Mouse (Mus musculus) MEL (cell line): Measurements from ENCODE around the gene Shf. TPM values are rescaled to one million over a fixed set of nuclear protein-coding genes. Genes with fewer than 3 reads are reported as not detected.

Source experiments
- DNase-seq: peaks from one replicate; pipeline ENCODE4 v3.0.0; 2011; ENCODE audit warnings: low read depth, low spot score
- H3K27ac ChIP-seq: 2 replicates; pipeline ENCODE4 v1.5.1; 2012; ENCODE audit warnings: low read depth, mild to moderate bottlenecking, control low read depth, low read length, moderate library complexity; ENCODE audit not compliant: control insufficient read depth
- H3K27me3 ChIP-seq, 2 experiments: fragments of 150-350 bp in 1 of 2; sonication (generic) in 1 of 2; 2 replicates each; pipeline ENCODE4 v1.6.1; 2012; ENCODE audit warnings: low read length in 2 of 2, mild to moderate bottlenecking in 2 of 2, improper control_type of control experiment in 1 of 2, moderate library complexity in 1 of 2; ENCODE audit not compliant: insufficient read depth in 2 of 2, control insufficient read depth in 1 of 2
- H3K36me3 ChIP-seq, 2 experiments: 2 replicates each; pipeline ENCODE4 v1.6.1; 2012 to 2014; ENCODE audit warnings: low read length in 2 of 2, improper control_type of control experiment in 1 of 2, inconsistent platforms in 1 of 2, mild to moderate bottlenecking in 1 of 2; ENCODE audit not compliant: insufficient read depth in 2 of 2, control insufficient read depth in 1 of 2
- H3K4me1 ChIP-seq, 2 experiments: fragments of 150-350 bp in 1 of 2; sonication (generic) in 1 of 2; 2 replicates each; pipeline ENCODE4 v1.6.1; 2012; ENCODE audit warnings: low read length in 2 of 2, improper control_type of control experiment in 1 of 2, mild to moderate bottlenecking in 1 of 2; ENCODE audit not compliant: insufficient read depth in 2 of 2, control insufficient read depth in 1 of 2
- H3K4me3 ChIP-seq, 2 experiments: fragments of 150-350 bp in 1 of 2; sonication (generic) in 1 of 2; 2 replicates each; pipeline ENCODE4 v1.5.1; 2012; ENCODE audit warnings: low read depth in 2 of 2, low read length in 2 of 2, mild to moderate bottlenecking in 2 of 2, moderate library complexity in 2 of 2, control low read depth in 1 of 2, improper control_type of control experiment in 1 of 2; ENCODE audit not compliant: control insufficient read depth in 1 of 2, insufficient read depth in 1 of 2
- H3K79me2 ChIP-seq: 2 replicates; pipeline ENCODE4 v1.6.1; 2012; ENCODE audit warnings: mild to moderate bottlenecking, low read length, moderate library complexity; ENCODE audit not compliant: control insufficient read depth, poor library complexity, insufficient read depth
- H3K9ac ChIP-seq: 2 replicates; pipeline ENCODE4 v1.6.1; 2012; ENCODE audit warnings: low read depth, mild to moderate bottlenecking, control low read depth, low read length, moderate library complexity; ENCODE audit not compliant: control insufficient read depth, poor library complexity, severe bottlenecking
- H3K9me3 ChIP-seq: fragments of 150-350 bp; sonication (generic); replicated peaks from 2 replicates; pipeline ENCODE4 v1.6.1; 2012; ENCODE audit warnings: mild to moderate bottlenecking, low read length, improper control_type of control experiment, moderate library complexity; ENCODE audit not compliant: insufficient read depth
- CHD2 ChIP-seq: IDR thresholded peaks from 2 replicates; pipeline ENCODE4 v1.6.1; 2011; ENCODE audit warnings: low read length, improper control_type of control experiment
- CTCF ChIP-seq, 3 experiments: IDR thresholded peaks in 2 of 3; conservative IDR thresholded peaks in 1 of 3; 2 replicates each; pipeline ENCODE4 v1.5.1; 2011 to 2012; ENCODE audit warnings: low read length in 3 of 3, low read depth in 2 of 3, mild to moderate bottlenecking in 2 of 3, improper control_type of control experiment in 1 of 3, inconsistent platforms in 1 of 3, mixed read lengths in 1 of 3, moderate library complexity in 1 of 3; ENCODE audit not compliant: control insufficient read depth in 1 of 3, insufficient read depth in 1 of 3, poor library complexity in 1 of 3, severe bottlenecking in 1 of 3
- ELF1 ChIP-seq: IDR thresholded peaks from 2 replicates; pipeline ENCODE4 v1.6.1; 2014; ENCODE audit warnings: low read depth, mild to moderate bottlenecking, inconsistent platforms, low read length, improper control_type of control experiment, moderate library complexity
- GATA1 ChIP-seq: IDR thresholded peaks from 2 replicates; pipeline ENCODE4 v1.6.1; 2011; ENCODE audit warnings: low read depth, low read length, improper control_type of control experiment
- HCFC1 ChIP-seq: IDR thresholded peaks from 2 replicates; pipeline ENCODE4 v1.6.1; 2012; ENCODE audit warnings: low read depth, mild to moderate bottlenecking, inconsistent platforms, low read length, improper control_type of control experiment, moderate library complexity
- MAFK ChIP-seq: IDR thresholded peaks from 2 replicates; pipeline ENCODE4 v1.6.1; 2011; ENCODE audit warnings: low read depth, mild to moderate bottlenecking, low read length, improper control_type of control experiment, borderline replicate concordance
- MXI1 ChIP-seq: IDR thresholded peaks from 2 replicates; pipeline ENCODE4 v1.6.1; 2011; ENCODE audit warnings: mild to moderate bottlenecking, low read depth, low read length, improper control_type of control experiment
- NRF1 ChIP-seq: IDR thresholded peaks from 2 replicates; pipeline ENCODE4 v1.6.1; 2014; ENCODE audit warnings: low read depth, mild to moderate bottlenecking, inconsistent platforms, low read length, improper control_type of control experiment, moderate library complexity; ENCODE audit not compliant: poor library complexity, insufficient read depth, severe bottlenecking
- POLR2AphosphoS5 ChIP-seq: IDR thresholded peaks from 2 replicates; pipeline ENCODE4 v1.6.1; 2012; ENCODE audit warnings: low read depth, borderline replicate concordance, mild to moderate bottlenecking, inconsistent platforms, low read length, moderate library complexity, mixed read lengths
- RAD21 ChIP-seq: IDR thresholded peaks from 2 replicates; pipeline ENCODE4 v1.6.1; 2011; ENCODE audit warnings: mild to moderate bottlenecking, low read depth, low read length, improper control_type of control experiment
- SIN3A ChIP-seq: IDR thresholded peaks from 2 replicates; pipeline ENCODE4 v1.6.1; 2012; ENCODE audit warnings: low read length, improper control_type of control experiment, inconsistent platforms
- SMC3 ChIP-seq: IDR thresholded peaks from 2 replicates; pipeline ENCODE4 v1.6.1; 2011; ENCODE audit warnings: low read depth, low read length, improper control_type of control experiment
- TBP ChIP-seq: IDR thresholded peaks from 2 replicates; pipeline ENCODE4 v1.8.0; 2011; ENCODE audit warnings: low read depth, low read length, improper control_type of control experiment
- ZMIZ1 ChIP-seq: IDR thresholded peaks from 2 replicates; pipeline ENCODE4 v1.6.1; 2012; ENCODE audit warnings: low read depth, mild to moderate bottlenecking, inconsistent platforms, low read length, improper control_type of control experiment, moderate library complexity
- polyA plus RNA-seq, 2 experiments: library from polyadenylated mRNA; stranded (reverse) in 1 of 2; unstranded in 1 of 2; fragments of >175 nt in 1 of 2; fragments of >200 nt in 1 of 2; gene quantifications; 2 replicates each; pipeline versions ENCODE4 v1.2.1 to v1.2.4; 2012; ENCODE audit warnings: low replicate concordance in 2 of 2, low read depth in 1 of 2; ENCODE audit not compliant: insufficient read length in 2 of 2, insufficient read depth in 1 of 2, missing spikeins in 1 of 2
- total RNA-seq: library from RNA; depleted of rRNA; stranded (reverse); fragments of 300-350 nt; gene quantifications from 2 replicates; pipeline ENCODE4 v1.2.3, GENCODE M21; 2012

Gene Shf
- total and polyA plus RNA-seq, 3 experiments: 4.3 to 9.7 TPM; not detected in 1

- H3K9me3 ChIP-seq: no peaks in the 10 kb centered on the region
- H3K27me3 ChIP-seq: no peaks in the 10 kb centered on the region
- H3K79me2 ChIP-seq: no peaks in the 10 kb centered on the region; the same call in 1 of the 2 replicates
- DNase-seq: peak; percentile 77
- peaks cover 0 to 18% of the 10 kb centered on the region in 2 experiments; a peak in 2 of 4 replicates for H3K4me1 ChIP-seq
- peak overlapping the region; percentile 13; the same call in 1 of the 2 replicates for H3K27ac ChIP-seq
- H3K36me3 ChIP-seq: peaks cover 0 to 2% of the 10 kb centered on the region in 2 experiments; a peak in 1 of 4 replicates
- H3K4me3 ChIP-seq: peak overlapping the region; percentile 41 to 54
- TF ChIP-seq MXI1 (peak; percentile 43; the same call in 1 of the 2 replicates), RAD21 (peak; percentile 64), SMC3 (peak; percentile 55; the same call in 1 of the 2 replicates), CTCF (IDR thresholded peaks at IDR 0.05 in 2 of 3, conservative IDR thresholded peaks at IDR 0.05 in 1 of 3; ENCODE audit: control insufficient read depth in 1 of 3, insufficient read depth in 1 of 3, low read depth in 2 of 3, low read length in 3 of 3, poor library complexity in 1 of 3, severe bottlenecking in 1 of 3) (peak in 2 of 3 experiments; percentile 29 to 71; a peak in 4 of 6 replicates), ZMIZ1 (no peak)
- peak overlapping the region; percentile 51 for H3K9ac ChIP-seq
Measured at GRCm38 (mm10) chr2:122378421-122379291, 9.7 kb upstream of the Shf start.

- peak; percentile 89 for DNase-seq
- H3K4me3 ChIP-seq: peak overlapping the region; percentile 46 to 92
- H3K36me3 ChIP-seq: peaks cover 0 to 2% of the 10 kb centered on the region in 2 experiments; a peak in 1 of 4 replicates
- no peaks in the 10 kb centered on the region for H3K9me3 ChIP-seq
- peak overlapping the region; percentile 75 for H3K9ac ChIP-seq
- H3K4me1 ChIP-seq: peaks cover 0 to 18% of the 10 kb centered on the region in 2 experiments; a peak in 2 of 4 replicates
- no peaks in the 10 kb centered on the region for H3K27me3 ChIP-seq
- H3K27ac ChIP-seq: peak overlapping the region; percentile 71
- TF ChIP-seq ELF1 (peak; percentile 76; the same call in 1 of the 2 replicates), GATA1 (0 out of 2 replicates have a peak, but pooled peaks have one; percentile 1), SIN3A (no peak; the same call in 1 of the 2 replicates), TBP (peak; percentile 98), NRF1 (peak; percentile 27; the same call in 1 of the 2 replicates), MAFK (peak; percentile 97), HCFC1 (peak; percentile 7; the same call in 1 of the 2 replicates), POLR2AphosphoS5 (no peak), CHD2 (no peak)
- no peaks in the 10 kb centered on the region; the same call in 1 of the 2 replicates for H3K79me2 ChIP-seq
Measured at GRCm38 (mm10) chr2:122377751-122378246, 8.8 kb upstream of the Shf start.
